Mouse (Mus musculus) neural tube, embryonic 14.5 days (tissue): ENCODE results near the gene Bdp1. TPM values are rescaled to one million over a fixed set of nuclear protein-coding genes. Genes with fewer than 3 reads are reported as not detected.

ENCODE experiments used
- polyA plus RNA-seq: library from polyadenylated mRNA; unstranded; fragments of >200 nt; fragmentation: Nextera tagmentation; extraction: Ambion mirVana; gene quantifications from 2 replicates; pipeline ENCODE4 v1.2.1, GENCODE M21; 2014

Gene Bdp1
- polyA plus RNA-seq, 1 experiment from 2014 or later = 25.5 TPM

Other genes starting within 250 kb of the Bdp1 start
- 65.5 and 114 TPM in 2 replicates for gene Cartpt, start 203.0 kb downstream of the Bdp1 start, polyA plus RNA-seq
- 37.2 and 44.0 TPM in 2 replicates for gene Mccc2, start 88.4 kb downstream of the Bdp1 start, polyA plus RNA-seq
- 447 TPM in 2 replicates for gene Serf1, start 3.9 kb upstream of the Bdp1 start, polyA plus RNA-seq
- 49.8 and 51.8 TPM in 2 replicates for gene Smn1, start 20.8 kb upstream of the Bdp1 start, polyA plus RNA-seq
- gene Naip2, start 98.0 kb upstream of the Bdp1 start, polyA plus RNA-seq = 0.11 and 0.31 TPM in 2 replicates
- gene Naip5, start 142.3 kb upstream of the Bdp1 start, polyA plus RNA-seq = 0.12 and 0.28 TPM in 2 replicates
- gene Naip6, start 213.6 kb upstream of the Bdp1 start, polyA plus RNA-seq = 0.03 and 0.08 TPM in 2 replicates